Mouse (Mus musculus): Measurements from ENCODE around the gene F2.

Gene F2

DNA sequence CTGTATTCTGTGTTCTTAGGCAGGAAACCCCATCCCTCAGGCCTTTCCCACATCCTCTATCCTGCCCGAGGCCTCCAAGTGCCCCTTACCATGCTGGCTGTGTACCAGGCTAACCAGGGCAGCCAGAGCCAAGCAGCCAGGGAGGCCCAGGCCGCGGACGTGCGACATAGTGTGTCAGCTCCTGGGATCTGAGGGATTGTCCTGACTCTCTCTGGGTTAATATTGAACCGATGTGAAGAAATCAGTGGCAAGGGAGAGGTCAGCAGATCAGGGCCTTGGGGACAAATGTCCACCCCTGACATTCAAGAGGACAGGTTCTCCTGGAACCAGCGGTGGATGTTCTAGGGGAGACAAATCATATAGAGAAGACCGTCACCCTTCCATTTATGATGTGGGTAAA, at the start of gene F2:
Gene F2 (minus strand): TSS at position 186 of the 400 bp plus-strand sequence.
- 87% methylated on average over 8 of the region's 8 CpGs for WGBS

DNA sequence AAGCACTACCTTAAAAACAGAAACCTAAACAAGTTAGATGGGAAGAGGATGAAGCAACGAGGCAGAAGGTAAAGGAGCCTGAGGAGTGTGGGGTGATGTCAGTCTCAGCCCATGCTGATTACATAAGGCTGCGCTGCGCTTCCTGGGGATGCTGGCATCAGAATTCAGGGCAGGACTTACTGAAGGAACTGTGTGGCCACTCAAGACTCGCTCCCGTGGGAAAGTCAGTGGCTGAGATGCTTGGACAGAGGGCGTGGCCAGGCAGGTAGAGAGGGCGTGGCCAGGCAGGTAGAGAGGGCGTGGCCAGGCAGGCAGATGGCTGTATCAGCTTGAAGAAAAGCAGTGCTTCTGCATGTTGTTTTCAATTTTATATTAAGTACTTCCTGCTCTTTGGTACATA, 47.7 kb upstream of the F2 start:
- WGBS = 58% methylated on average over 8 of the region's 8 CpGs

DNA sequence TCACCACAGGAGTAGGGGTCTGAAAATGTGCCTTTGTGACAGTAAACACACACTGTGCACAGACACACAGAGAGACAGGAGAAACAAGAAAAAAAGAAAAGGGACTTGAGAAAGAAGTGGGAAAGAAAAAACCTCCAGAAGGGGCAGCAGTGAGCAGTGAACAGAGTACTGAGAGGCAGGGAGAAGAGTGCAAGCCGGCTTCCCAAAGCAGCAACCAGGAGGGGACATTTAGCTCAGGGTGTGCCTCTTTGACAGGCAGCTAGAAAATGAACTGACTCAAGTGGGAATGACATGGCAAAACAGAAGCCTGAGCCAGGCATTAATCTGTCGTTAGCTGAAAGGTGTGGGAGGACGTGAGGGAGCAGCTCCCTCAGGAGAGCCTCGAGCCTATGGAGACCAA, 46.6 kb upstream of the F2 start:
- 35% methylated on average over 4 of the region's 4 CpGs for WGBS

DNA sequence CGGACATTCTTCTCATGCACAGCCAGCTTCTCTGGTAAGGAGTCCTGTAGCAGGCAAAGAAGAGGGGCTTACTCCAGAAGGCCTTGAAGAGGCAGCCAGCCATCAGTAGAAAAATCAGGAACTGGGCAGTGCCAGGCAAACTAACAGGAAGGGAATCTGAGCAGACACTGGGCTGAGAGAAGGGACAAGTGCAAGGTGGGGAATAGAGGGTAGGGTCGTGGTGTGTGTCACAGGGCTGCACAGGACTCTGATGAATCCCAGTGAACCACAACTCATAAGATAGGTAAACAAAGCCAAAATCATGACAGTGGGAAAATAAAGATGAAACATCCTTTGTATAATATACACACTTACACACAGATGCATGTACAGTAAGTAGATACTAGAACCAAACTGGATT, 40.2 kb upstream of the F2 start:
- 75% methylated on average over 2 of the region's 2 CpGs for WGBS

DNA sequence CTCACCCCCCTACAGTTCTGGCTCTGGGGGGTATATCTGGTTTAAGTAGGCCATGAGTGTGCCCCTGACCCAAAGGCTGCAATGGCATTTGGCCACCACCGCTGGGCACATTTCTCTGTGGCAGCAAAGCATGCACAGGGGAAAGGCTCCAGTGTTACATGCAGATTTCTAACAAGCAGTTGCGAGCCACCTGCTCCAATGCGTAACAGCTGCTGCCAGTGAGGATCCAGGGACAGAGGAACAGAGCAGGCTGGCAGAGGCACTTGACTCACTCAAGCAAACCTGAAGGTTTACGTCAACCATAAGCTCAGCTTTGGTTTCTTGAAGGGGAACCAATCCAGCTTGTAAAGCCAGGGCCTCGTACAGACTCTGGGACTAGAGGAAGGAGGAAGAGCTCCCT, 38.7 kb upstream of the F2 start:
- WGBS = 61% methylated on average over 5 of the region's 5 CpGs

DNA sequence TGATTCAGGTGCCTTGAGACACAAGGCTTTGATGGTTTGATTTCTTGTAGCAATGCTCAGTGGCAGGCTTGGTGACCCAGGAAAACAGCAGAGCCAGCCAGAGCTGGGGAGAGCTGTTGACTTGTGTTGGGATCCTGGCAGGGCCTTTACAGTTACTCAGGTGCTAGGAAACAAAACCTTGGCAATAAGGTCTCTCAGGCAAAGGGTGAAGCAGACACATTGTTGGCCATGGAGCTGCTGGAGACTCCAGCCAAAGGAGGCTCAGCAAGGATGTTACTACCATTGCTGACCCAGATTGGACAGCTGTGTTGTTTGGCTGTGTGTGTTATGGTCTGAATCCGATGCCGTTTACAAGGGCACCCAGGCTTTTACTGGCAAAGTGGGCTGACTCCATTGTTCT, 37.4 kb upstream of the F2 start:
- 63% methylated on average over 2 of the region's 2 CpGs for WGBS

DNA sequence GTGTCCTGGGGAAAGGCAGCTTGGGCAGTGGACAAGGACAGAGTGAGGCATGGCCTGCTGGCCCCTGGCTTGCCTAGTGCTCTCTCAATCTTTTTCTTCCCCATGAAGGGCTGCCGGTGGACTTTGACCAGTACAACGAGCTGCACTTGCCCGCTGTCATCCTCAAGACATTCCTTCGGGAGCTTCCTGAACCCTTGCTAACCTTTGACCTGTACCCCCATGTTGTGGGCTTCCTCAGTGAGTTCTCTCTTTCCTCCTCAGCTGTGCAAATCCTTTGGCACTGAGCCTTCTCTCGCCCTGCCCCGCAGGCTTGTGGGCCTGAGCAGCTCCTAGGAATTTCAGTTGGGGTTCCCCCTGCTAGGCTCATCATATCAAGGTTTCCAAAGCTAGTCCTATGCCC, 33.8 kb upstream of the F2 start:
- WGBS = 89% methylated on average over 6 of the region's 6 CpGs

DNA sequence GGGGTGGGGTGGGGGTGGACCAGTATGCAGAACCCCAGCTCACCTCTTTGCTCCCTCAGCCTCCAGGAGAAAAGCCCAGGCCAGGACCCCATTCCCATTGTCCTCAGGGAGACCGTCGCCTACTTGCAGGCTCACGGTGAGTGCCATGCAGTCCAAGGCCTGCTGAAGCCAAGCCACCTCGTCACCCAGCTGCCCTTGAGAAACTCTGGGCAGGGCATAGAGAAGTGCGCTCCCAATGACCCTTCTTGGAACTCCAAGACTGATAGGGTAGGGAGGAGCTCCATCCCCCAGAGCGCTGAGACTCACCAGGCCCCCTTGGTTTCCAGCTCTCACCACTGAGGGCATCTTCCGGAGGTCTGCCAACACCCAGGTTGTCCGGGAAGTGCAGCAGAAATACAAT, 33.1 kb upstream of the F2 start:
- 94% methylated on average over 8 of the region's 8 CpGs for WGBS

DNA sequence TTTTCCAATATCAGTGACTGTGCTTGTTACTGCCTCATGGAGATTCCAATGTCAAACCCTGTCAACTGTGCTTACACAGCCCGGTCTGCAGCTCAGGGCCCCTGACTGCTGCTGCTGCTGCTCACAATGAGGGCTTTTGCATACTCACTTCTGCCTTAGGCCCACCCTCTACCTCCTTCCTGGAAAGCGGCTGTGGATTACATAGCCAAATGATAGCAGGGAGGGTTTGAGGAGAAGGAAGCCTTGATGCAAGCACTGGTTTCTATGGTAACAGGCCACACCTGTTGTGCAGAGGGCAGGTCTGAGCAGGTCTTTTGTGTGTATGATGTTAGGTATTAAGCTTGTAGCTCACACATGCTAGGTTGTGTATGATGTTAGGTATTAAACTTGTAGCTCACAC, 31.5 kb upstream of the F2 start:
- WGBS = 56% methylated on average over 2 of the region's 2 CpGs

DNA sequence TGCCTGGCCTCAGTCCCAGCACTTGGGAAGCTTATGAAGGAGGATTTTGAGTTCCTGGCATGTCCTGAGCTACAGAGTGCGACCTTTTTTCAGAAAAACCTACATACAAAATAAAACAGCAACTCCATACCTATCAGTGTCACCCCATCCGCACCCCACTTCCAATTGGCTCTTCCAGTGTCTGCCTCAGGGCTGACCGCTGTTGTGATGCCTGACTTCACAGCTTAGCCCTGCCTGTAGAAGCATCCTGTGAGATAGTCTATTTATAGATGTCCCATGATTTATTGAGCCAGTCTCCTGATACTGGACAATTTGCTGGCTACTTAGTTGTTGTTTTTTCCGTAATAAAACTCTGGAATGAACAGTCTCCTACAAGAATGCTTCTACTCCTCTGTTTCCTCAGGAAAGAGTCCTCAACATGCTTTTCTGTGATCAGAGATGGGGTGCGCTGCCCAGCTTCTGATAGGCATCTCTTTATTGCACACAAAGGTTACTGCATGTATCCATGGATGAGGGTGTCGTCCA, 30.2 kb upstream of the F2 start:
- 88% methylated on average over 6 of the region's 6 CpGs for WGBS

DNA sequence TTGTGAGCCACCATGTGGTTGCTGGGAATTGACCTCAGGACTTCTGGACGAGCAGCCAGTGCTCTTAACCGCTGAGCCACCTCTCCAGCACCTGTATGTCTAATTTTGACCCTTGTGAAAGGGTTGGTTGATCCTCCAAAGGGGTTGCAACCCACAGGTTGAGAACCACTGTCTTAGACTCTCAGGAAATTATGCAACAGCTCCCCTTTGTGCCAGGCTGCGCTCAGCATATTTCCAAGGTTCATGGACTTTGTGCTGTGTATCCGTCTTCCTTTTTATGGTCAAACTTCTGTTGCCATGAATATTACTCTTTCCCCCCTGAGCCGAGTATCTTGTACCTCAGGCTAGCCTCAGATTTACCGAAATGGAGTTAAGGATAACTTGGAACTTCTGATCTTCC, 24.8 kb upstream of the F2 start:
- WGBS = 94% methylated on average over 6 of the region's 6 CpGs

DNA sequence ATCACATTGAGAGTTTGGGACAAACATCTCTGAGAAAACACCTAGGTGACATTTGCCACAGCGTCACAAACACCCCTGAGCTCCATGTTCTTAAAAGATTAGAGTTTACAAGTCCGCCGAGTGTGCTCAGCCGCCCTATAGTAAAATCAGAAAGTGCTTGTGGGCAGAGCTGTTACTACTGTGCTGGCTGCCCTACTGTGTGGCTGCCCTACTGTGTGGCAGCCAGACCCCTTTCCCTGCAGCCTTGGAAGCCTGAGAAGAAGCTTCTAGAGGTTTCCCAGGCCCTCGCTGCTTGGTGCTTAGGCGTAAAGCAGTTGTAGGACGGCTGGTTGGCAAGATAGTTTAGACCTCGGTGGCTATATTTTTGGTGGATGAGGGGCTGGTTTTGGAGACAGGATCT, 23.4 kb upstream of the F2 start:
- WGBS = 97% methylated on average over 8 of the region's 8 CpGs

DNA sequence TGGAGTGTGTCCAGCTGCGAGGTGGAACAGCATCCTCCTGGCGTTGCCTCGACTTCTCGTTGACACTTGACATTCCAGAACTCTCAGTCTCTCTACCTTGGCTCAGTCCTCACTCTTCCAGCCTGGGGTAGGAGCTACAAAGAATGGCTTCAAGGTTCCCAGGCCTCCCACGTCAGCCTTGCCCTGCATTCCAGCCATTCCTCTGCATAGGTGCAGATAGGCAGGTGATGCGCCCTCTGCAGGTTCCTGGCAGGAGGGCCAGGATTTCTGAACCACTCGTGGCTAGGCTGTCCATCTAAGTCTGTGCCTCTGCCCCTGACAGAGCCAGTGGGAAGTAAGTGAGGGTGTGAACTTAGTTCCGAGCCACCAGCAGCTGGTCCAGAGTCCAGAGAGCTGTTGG, 20.6 kb upstream of the F2 start:
- WGBS = 79% methylated on average over 8 of the region's 8 CpGs

DNA sequence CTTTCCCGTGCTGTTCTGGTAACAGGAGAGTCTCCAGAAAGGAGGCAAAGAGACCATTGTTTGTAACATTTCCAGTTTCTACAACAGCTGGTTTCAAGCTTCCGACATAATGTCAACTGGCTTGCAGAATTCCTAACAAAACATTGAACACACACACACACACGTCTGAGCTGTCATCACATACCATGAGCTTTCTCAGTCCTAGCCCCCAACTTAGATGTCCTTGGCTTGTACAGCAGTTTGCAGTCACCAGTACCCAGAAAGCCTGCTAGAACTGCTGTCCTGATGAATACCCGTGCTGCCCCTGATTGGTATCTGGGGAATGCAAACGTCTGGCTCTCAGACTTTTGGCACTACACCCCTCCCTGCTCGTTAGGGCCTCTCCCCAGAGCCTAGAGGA, 19.6 kb upstream of the F2 start:
- 62% methylated on average over 6 of the region's 6 CpGs for WGBS

DNA sequence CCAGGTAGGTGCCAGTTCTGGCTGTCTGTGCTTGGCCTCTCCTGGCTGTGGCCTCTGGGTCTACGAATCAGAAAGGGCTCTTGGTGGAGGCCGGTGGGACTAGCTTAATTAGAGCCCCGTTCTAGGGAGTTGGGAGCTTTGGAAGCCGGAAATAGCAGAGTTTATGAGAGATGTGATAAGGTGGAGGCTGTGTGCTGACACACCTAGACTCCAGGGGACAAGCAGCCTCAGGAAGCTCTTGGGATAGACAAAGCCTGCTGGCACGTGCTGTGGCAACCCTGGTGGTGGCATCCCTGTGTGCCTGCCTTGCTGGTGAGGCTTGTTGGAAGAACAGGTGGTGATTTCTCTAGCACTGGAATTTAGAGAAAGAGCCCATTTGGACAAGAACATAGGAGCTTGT, 19.2 kb upstream of the F2 start:
- WGBS = 78% methylated on average over 5 of the region's 5 CpGs

DNA sequence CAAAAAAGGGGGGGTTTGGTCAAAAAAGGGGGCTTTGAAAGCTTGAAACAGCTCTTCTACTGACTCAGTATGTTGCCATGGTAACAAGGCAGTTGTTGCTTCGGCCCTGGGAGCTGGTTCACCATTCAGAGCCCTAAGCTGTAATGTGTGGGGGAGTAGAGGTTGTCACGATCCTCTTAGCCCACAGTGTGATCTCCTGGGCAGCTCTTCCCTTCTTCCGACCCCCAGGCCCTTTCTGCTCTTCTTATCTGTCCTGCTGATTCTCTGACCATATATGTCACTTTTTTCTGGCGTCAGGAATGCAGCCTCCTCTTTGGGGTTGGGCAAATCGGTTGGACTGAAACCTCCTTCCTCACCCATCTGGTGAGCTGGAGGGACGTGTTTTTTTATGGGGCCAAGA, 16.6 kb upstream of the F2 start:
- WGBS = 26% methylated on average over 6 of the region's 6 CpGs

DNA sequence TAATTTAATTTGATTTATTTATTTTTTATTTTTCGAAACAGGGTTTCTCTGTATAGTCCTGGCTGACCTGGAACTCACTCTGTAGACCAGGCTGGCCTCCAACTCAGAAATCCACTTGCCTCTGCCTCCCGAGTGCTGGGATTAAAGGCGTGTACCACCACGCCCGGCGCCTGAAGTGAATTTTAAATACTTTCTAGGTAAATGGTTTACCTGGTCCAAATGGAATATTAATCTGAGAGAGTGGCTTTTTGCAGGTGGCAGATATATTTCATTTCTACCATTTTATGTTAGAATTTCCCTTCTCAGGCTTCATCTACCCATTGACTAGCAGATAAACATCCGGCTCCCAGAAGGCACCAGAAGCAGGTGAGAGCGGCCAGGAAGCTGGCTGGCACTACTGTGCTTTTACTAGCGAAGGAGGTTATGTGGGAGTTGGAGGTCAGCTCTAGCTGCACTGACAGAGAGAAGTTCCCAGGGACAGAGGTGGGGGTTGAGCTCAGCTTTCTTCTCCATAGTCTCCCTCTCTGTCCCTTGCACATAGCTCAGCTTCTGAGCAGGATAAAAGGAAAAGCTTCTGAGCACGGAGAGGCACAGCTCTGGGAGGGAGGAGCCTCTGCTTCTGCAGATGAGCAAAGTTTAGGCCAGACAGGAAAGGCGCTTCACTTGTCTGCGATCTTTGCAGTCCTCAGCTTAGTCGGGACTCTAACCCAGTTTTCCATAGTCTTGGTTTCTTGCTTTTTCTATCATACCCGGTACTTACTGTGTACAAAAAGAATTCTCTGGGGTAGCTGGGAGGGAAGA, 15.4 kb upstream of the F2 start:
- WGBS = 72% methylated on average over 14 of the region's 14 CpGs

DNA sequence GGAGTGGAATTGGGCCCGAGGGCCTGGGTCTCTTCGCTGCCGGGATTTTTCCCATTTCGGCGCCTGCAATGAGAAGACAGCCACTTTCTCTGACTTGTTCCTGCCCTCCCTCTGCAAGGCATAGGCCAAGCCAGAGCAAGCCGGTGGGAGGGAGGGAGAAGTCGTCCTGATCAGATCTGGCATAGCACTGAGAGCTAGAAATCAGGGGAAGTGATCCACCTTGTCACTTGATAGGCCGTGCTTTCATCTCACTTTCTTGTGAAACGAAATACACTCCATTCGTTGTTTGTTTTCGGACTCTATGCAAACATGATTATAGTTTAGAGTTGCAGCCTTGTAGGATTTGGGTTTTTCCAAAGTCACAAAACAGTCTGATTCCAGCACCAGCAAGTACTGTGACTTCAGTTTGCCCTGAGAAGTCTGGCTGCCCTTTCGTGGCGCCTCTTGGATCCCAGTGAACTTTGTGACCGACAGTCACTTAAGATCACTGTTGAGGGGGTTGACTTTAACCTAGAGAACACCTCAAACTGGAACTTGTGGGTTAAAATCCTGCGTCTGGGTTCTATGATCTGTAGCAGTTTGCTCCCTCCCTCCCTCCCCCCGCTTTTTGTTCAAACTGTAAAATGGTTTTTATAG, 14.3 kb upstream of the F2 start:
- WGBS = 8% methylated on average over 16 of the region's 16 CpGs

DNA sequence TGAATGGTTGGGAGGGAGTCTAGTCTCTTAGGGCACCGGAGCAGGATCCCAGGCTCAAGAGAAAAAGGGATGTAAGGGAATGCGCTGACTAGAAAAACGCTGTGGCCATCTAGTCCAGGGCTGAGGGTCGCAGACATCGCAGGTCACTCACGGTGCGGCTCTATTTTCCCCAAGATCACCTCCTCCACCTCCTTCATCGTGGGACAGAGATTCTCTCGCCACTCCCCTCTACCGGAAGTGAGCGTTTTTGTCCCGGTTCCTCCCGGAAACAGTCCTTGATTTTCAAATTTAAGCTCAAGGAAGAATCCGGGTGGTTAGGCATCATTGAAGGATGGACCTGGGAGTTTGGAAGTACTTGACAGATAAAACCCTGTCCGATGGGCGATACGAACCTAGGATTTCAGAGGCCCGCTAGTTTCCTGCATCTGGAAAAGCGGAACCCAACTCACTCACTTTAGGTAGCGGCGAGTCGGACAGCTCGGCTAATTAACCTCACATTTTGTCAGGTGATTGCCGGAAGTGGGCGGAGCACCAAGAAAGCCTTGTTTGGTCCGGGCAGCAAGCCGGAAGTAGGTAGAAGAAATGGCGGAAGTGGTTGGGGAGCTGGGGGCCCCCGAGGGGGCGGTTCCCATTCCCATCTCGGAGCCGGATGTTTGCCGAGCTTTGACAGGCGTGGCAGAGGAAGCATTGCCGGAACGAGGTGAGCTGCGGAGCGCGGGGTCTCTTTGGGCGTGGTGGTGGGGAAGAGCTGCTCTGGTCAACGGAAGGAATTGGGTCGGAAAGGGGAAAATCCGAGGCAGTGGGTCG, 13.5 kb upstream of the F2 start, which contains the start of the genes Zfp408 and Arhgap1:
Gene Zfp408 (minus strand): TSS at position 239 of the 807 bp plus-strand sequence.
Gene Arhgap1 (plus strand): TSS at position 308 of the 807 bp plus-strand sequence.
- WGBS = under 1% methylated on average over 44 of the region's 44 CpGs

DNA sequence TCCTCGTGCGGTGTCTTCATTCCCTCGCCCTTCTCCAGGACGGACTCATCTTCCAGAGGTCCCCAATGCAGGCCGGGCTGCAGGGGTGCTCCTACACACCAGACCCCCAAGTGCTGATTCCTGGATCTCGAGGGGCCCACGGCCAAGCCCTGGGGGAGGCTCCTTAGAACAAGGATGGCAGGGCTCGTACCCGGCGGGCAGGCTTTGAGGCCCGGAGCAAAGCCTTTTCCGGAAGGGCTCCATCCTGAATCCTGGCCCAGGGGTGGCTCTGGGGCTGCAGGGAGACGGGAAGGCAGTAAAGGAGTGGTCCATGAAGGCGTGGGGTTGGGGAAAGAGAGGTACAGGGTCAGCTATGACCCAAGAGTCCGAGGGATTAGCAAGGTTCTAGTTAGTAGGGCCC, 12.9 kb upstream of the F2 start:
- 3% methylated on average over 15 of the region's 15 CpGs for WGBS

DNA sequence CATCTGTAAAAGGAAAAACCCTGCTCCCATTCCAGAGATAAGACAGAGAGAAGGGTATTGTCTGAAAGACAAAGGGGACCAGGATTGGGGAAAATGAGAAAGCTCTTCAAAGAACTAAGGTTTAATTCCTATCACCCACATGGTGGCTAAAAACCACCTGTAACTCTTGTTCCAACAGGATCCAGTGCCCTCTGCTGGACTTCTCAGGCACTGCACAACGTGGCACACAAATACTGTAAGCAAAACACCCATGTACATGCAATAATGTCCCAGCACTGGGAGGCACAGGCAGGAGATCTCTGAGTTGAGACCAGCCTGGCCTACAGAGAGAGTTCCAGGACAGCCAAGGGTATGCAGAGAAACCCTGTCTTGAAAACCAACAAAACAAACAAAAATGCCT, 10.5 kb upstream of the F2 start:
- 34% methylated on average over 1 of the region's 1 CpGs for WGBS

DNA sequence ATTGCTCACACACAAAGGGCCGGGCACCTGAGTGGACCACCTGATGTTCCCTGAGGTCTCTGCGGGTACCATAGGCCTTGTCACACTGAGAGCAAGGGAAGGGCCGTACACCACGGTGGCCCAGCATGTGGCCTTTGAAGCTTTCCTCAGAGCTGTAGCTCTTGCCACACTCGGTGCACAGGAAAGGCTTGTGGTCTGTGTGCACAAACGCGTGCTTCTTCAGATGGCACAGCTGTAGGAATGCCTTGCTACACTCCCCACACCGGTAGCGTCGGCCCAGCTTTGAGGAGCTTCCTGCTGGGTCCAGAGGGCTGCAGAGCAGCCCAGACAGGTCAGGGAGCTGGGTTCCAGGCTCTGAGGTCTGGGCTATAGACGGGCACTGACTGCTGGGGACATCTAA, 9.6 kb upstream of the F2 start:
- WGBS = 90% methylated on average over 11 of the region's 11 CpGs

All from cerebral cortex, adult 2 months (tissue).